Mouse (Mus musculus): ENCODE measurements around the gene Crkl.

Gene Crkl

GRCm38 (mm10) chr16:17451541-17452372, at the start of gene Crkl:
TSS of gene Crkl (plus strand) at chr16:17451987.
- DNase-seq: peak; percentile 98 to 99

GRCm38 (mm10) chr16:17402855-17403254, 48.9 kb upstream of the Crkl start:
- peak in 1 of 2 experiments; percentile 56 for DNase-seq

- peak; percentile 71 to 74 for DNase-seq
These were observed 46.5 kb upstream of the Crkl start for GRCm38 (mm10) chr16:17405271-17405696.

GRCm38 (mm10) chr16:17405736-17406443, 45.9 kb upstream of the Crkl start, which contains the start of the genes Snap29 and Pi4ka:
TSS of gene Snap29 (plus strand) at chr16:17405986.
TSS of gene Pi4ka (minus strand) at chr16:17406314.
- peak; percentile 100 for DNase-seq

GRCm38 (mm10) chr16:17406512-17407231, 45.1 kb upstream of the Crkl start:
- no peak for DNase-seq

GRCm38 (mm10) chr16:17409046-17409445, 42.7 kb upstream of the Crkl start:
- no peak for DNase-seq

- DNase-seq: no peak
These were observed 41.6 kb upstream of the Crkl start for GRCm38 (mm10) chr16:17410209-17410608.

GRCm38 (mm10) chr16:17423021-17423420, 28.8 kb upstream of the Crkl start:
- no peak for DNase-seq

- peak in 1 of 2 experiments; percentile 21 for DNase-seq
These were observed 19.2 kb upstream of the Crkl start for GRCm38 (mm10) chr16:17432576-17432975.

- DNase-seq: no peak
These were observed 557 bp downstream of the Crkl start for GRCm38 (mm10) chr16:17452373-17452715.

GRCm38 (mm10) chr16:17456901-17457300, 5.1 kb downstream of the Crkl start:
- no peak for DNase-seq

GRCm38 (mm10) chr16:17460254-17460653, 8.5 kb downstream of the Crkl start:
- DNase-seq: peak in 1 of 2 experiments; percentile 37

GRCm38 (mm10) chr16:17461596-17461995, 9.8 kb downstream of the Crkl start:
- DNase-seq: no peak

- DNase-seq: no peak
These were observed 11.4 kb downstream of the Crkl start for GRCm38 (mm10) chr16:17463184-17463583.

- no peak for DNase-seq
These were observed 15.3 kb downstream of the Crkl start for GRCm38 (mm10) chr16:17466875-17467663.

- DNase-seq: no peak
These were observed 20.7 kb downstream of the Crkl start for GRCm38 (mm10) chr16:17472498-17472897.

GRCm38 (mm10) chr16:17474091-17474490, 22.3 kb downstream of the Crkl start:
- peak in 1 of 2 experiments; percentile 39 for DNase-seq

GRCm38 (mm10) chr16:17474761-17475160, 23.0 kb downstream of the Crkl start:
- no peak for DNase-seq

GRCm38 (mm10) chr16:17475326-17475725, 23.5 kb downstream of the Crkl start:
- no peak for DNase-seq

GRCm38 (mm10) chr16:17478331-17478943, 26.6 kb downstream of the Crkl start:
- DNase-seq: no peak

- no peak for DNase-seq
These were observed 29.7 kb downstream of the Crkl start for GRCm38 (mm10) chr16:17481465-17481864.

GRCm38 (mm10) chr16:17486505-17486904, 34.7 kb downstream of the Crkl start:
- DNase-seq: peak in 1 of 2 experiments; percentile 41
